Mouse (Mus musculus) adrenal gland, adult 2 months (tissue): ENCODE data around the gene Psg26. TPM values are rescaled to one million over a fixed set of nuclear protein-coding genes. Genes with fewer than 3 reads are reported as not detected.
"Not testable (repeated sequence)": the region's sequence is repeated elsewhere in the genome, so short reads cannot be mapped to it uniquely, and the experiment has no call there.

Experiments used
- DNase-seq: peaks from one replicate; pipeline ENCODE4 v3.0.0; 2021
- long read RNA-seq: library from polyadenylated mRNA; stranded (forward); transcript quantifications from one replicate; pipeline ENCODE4 v2.0.0, GENCODE M21; 2021
- polyA plus RNA-seq: library from polyadenylated mRNA; depleted of rRNA; stranded (reverse); fragments of >200 nt; gene quantifications from 2 replicates; pipeline ENCODE4 v1.2.3, GENCODE M21; 2012; rRNA removed
- total RNA-seq, 2 experiments: library from RNA; stranded (reverse); gene quantifications; 2 replicates each; pipeline ENCODE4 v1.2.3; 2021

The Psg26 gene
- total RNA-seq (not detected), polyA plus RNA-seq (not detected in 2 replicates)
- long read RNA-seq, result 0 reads

DNA sequence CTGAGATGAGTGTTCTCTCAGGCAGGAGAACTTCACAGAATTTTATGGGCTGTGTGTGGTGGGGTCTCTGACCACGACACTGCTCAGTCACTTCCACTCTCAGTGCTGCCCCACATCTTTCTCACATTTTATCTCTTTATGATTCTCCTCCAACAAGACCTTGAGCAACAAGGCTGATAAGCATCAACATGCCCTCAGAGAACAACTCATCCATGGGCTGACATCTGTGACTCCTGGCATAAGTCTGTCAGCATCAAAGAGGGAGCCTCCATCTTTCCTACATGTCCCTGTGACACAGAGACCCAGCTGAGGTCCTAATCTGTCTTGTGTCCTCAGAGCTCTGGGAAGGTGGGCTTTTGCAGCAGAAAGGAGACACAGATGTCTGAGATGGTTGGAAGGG is at the start of gene Psg26:
TSS of gene Psg26 (minus strand) at position 101 of the 400 bp plus-strand sequence.
- DNase-seq, result no peak

DNA sequence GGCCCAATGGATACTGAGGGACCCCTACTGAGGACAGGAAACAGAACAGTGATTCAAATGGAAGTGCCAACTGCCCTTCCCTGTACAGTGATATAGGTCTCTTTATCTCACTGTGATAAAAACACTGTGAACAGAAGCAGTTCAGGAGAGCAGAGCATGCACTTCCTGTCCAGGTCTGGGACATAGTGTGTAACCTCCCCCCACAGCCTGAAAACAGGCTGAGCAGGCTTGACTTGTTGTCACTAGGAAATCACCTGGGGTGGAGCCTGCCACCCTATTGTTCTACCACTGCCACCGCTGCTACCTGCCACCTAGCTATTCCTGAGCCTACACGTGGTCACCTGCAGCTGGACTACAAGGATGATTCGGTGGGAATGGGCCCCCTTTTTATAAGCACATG is 49.4 kb upstream of the Psg26 start:
- no peak for DNase-seq

DNA sequence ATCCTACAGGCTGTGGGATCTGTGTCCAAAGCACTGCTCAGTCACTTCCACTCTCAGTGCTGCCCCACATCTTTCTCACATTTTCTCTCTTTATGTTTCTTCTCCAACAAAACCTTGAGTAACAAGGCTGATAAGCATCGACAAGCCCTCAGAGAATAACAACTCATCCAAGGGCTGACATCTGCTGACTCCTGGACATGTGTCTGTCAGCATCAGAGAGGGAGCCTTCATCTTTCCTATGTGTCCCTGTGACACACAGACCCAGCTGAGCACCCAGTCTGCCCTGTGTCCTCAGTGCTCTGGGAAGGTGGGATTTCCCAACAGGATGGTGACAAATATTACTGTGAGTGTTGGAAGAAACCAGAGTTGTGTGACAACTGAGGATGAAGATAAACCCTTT is 48.2 kb upstream of the Psg26 start, which contains the start of gene Psg25:
TSS of gene Psg25 (minus strand) at position 101 of the 400 bp plus-strand sequence.
- DNase-seq, result no peak

DNA sequence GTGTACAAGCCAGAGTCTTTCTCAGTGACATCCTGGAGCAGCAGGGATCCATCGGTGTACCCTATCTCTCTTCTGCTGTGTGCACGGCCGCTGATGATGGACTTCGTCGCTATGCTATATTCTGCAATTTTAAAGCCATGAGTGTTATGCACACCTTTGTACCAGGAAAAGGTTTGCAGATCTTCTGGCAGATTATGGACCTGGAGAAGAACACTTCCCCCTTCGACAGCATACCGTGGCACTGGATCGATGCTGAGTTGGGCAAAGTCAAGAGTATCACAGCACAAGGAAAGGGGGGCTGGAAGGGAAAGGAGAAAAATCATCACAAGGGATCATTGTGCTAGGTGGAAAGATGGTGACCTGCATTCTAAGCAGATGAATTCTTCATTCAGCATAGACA is 40.7 kb upstream of the Psg26 start:
- no peak for DNase-seq

DNA sequence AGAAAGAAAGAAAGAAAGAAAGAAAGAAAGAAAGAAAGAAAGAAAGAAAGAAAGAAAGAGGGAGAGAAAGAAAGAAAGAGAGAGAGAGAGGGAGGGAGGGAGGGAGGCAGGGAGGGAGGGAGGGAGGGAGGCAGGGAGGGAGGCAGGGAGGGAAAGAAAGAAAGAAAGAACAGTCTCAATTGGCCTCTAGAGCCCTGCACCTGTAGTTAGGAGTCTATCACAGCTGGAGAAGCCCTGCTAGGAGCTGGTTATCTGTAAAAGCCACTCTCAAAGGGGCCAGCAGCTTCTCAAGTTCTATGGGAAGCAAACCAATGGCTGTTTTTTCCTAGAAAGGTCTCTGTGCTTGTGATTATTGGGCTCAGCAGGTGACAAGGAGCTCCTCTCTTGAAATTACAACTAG is 28.9 kb upstream of the Psg26 start:
- DNase-seq, result not testable (repeated sequence)

DNA sequence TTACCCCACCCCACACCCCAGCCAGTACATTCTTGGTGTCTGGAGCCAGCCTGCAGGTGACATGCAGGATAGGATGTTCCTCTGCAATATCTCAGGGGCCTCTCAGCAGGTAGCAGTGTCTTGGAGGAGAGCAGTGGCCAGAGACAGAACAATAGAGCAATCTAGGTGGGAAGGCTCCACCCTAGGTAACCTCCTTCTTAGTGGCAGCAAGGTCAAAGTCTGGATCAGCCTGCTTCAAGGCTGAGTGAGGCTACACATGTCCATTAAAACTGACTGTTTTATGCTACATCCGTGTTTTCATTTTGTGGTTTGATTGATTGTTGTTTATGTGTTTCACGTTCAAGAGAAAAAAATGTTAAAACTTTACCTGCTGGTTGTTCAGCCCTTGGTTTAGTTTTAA is 28.4 kb upstream of the Psg26 start:
- not testable (repeated sequence) for DNase-seq

DNA sequence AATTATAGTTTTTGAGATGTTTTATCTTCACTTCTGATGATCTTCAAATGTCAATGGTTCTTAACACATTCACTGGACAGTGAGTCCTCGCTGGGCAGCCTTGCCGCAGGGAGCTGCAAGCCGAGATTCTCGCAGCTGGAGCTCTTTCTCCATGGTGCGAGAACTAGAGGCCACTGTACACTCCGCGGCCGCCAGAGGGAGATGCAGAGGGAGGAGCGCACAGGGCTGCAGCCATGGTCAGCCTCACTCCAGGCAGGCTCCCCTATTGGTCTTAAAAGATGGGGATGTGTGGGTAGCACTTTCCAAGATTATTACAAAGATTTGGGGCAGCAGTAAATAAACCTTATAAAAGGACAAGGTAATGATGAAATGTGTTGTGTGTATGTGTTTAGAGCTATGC is 27.5 kb upstream of the Psg26 start:
- no peak for DNase-seq

DNA sequence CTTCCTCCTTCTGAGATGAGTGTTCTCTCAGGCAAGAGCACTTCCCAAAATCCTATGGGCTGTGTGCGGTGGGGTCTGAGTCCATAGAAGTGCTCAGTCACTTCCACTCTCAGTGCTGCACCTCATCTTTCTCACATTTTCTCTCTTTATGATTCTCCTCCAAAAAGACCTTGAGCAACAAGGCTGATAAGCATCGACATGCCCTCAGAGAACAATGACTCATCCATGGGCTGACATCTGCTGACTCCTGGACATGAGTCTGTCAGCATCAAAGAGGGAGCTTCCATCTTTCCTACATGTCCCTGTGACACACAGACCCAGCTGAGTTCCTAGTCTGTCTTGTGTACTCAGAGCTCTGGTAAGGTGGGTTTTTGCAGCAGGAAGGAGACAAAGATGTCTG is 52.0 kb downstream of the Psg26 start, which contains the start of gene Psg28:
TSS of gene Psg28 (minus strand) at position 101 of the 400 bp plus-strand sequence.
- not testable (repeated sequence) for DNase-seq

Other genes starting within 250 kb of the Psg26 start
- gene Mill1, start 238.8 kb downstream of the Psg26 start, total RNA-seq, result not detected
- not detected in 2 replicates for gene Mill1, start 238.8 kb downstream of the Psg26 start, polyA plus RNA-seq
- not detected for gene Psg18, start 129.2 kb downstream of the Psg26 start, total RNA-seq
- gene Psg18, start 129.2 kb downstream of the Psg26 start, polyA plus RNA-seq, result not detected in 2 replicates
- not detected for gene Psg28, start 52.1 kb downstream of the Psg26 start, total RNA-seq
- gene Psg28, start 52.1 kb downstream of the Psg26 start, polyA plus RNA-seq, result not detected in 2 replicates
- not detected for gene Psg25, start 48.1 kb upstream of the Psg26 start, total RNA-seq
- gene Psg25, start 48.1 kb upstream of the Psg26 start, polyA plus RNA-seq, result not detected in 2 replicates
- not detected for gene Psg27, start 83.1 kb upstream of the Psg26 start, total RNA-seq
- not detected in 2 replicates for gene Psg27, start 83.1 kb upstream of the Psg26 start, polyA plus RNA-seq
- gene Psg23, start 132.3 kb upstream of the Psg26 start, total RNA-seq, result not detected
- not detected in 2 replicates for gene Psg23, start 132.3 kb upstream of the Psg26 start, polyA plus RNA-seq
- not detected for gene Psg21, start 172.5 kb upstream of the Psg26 start, total RNA-seq
- not detected in 2 replicates for gene Psg21, start 172.5 kb upstream of the Psg26 start, polyA plus RNA-seq
- not detected for gene Psg20, start 202.0 kb upstream of the Psg26 start, total RNA-seq
- gene Psg20, start 202.0 kb upstream of the Psg26 start, polyA plus RNA-seq, result not detected in 2 replicates
- gene Psg22, start 233.9 kb upstream of the Psg26 start, total RNA-seq, result not detected
- not detected in 2 replicates for gene Psg22, start 233.9 kb upstream of the Psg26 start, polyA plus RNA-seq